Mouse (Mus musculus): Measurements from ENCODE around the gene Fat1.

DNA sequence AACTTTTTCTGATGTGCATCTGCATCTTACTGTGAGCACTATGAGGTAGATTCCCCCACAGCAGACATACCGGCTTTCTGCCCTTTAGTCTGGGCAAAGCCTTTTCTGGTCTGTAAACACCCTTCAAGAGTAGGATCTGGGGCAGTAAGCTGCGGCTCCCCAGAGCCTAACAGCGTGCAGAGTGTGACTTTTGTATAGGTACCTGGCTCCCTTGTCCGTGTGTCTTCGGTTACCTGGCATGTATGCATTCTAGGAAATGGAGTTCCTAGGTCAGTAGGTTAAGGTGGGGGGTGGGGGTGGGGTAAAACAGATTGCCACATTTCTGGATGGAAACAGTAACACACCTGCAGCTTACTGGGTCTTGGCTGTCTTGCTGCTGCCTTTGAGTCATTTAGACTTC, 36.7 kb downstream of the Fat1 start:
- TF ChIP-seq GATA1 (IDR thresholded peaks at IDR 0.05; ENCODE audit: low read length), result no peak
- no peak for TF ChIP-seq TAL1 (IDR thresholded peaks at IDR 0.05; ENCODE audit: low read length)

Measured in erythroblast, embryonic 14.5 days (primary cell).